In genomic region chr4:137484586-137484985, GRCm38 (mm10) we compare ENCODE assay signal across 8 mouse cellular contexts. TPM values are rescaled to one million over a fixed set of nuclear protein-coding genes. Genes with fewer than 3 reads are reported as not detected.
A peak's percentile ranks its signal among the peaks of the same experiment; 100 is the strongest.
DNase-seq lines count a peak whose midpoint lies in the region; ATAC-seq and TF ChIP-seq lines count a peak whose summit lies in the region.

No protein-coding gene starts in this region.

- no peak for ATAC-seq in embryonic facial prominence, embryonic 15.5 days (ENCODE audit: insufficient number of reproducible peaks, low FRiP score, low TSS enrichment, low read depth)
- no peak for ATAC-seq in intestine, embryonic 15.5 days
- ATAC-seq in liver, postnatal 0 days = peak; percentile 13; the same call in 1 of the 2 replicates

- no peaks in the 10 kb centered on the region for H3K9me3 ChIP-seq in embryonic facial prominence, embryonic 15.5 days (replicated peaks)
- H3K9me3 ChIP-seq in intestine, embryonic 15.5 days = no peaks in the 10 kb centered on the region
- no peaks in the 10 kb centered on the region for H3K9me3 ChIP-seq in liver, postnatal 0 days (ENCODE audit: low read length)

- H3K4me3 ChIP-seq in embryonic facial prominence, embryonic 15.5 days (replicated peaks) = no peak overlapping the region
- H3K4me3 ChIP-seq in intestine, embryonic 15.5 days (replicated peaks) = no peak overlapping the region
- no peak overlapping the region for H3K4me3 ChIP-seq in liver, postnatal 0 days (ENCODE audit: low read depth, low read length)

- WGBS in embryonic facial prominence, embryonic 15.5 days = 55% methylated on average over 7 of the region's 7 CpGs
- WGBS in intestine, embryonic 15.5 days = 67% methylated on average over 7 of the region's 7 CpGs
- 65% methylated on average over 7 of the region's 7 CpGs for WGBS in liver, postnatal 0 days (ENCODE audit: insufficient replicate concordance)

- TF ChIP-seq EP300 in liver, postnatal 0 days (IDR thresholded peaks at IDR 0.05; ENCODE audit: low read depth) = no peak

- peak; percentile 52 to 74 for DNase-seq in urinary bladder, postnatal 4 days (ENCODE audit: low spot score in 2 of 2)
- DNase-seq in urinary bladder, postnatal 10 days (ENCODE audit: low spot score) = no peak
- peak; percentile 76 for DNase-seq in liver, postnatal 0 days
- DNase-seq in layer of hippocampus, postnatal 25 days (ENCODE audit: extremely low spot score in 1 of 2, low spot score in 1 of 2) = no peak
- no peak for DNase-seq in spleen, postnatal 10 days (ENCODE audit: low spot score in 2 of 2)
- no peak for DNase-seq in embryo, embryonic 9.5 days (ENCODE audit: extremely low spot score)

- no peaks in the 10 kb centered on the region for H3K27me3 ChIP-seq in embryonic facial prominence, embryonic 15.5 days
- no peaks in the 10 kb centered on the region for H3K27me3 ChIP-seq in intestine, embryonic 15.5 days (replicated peaks)
- no peaks in the 10 kb centered on the region for H3K27me3 ChIP-seq in liver, postnatal 0 days (ENCODE audit: insufficient read depth, low read length)

- H3K36me3 ChIP-seq in embryonic facial prominence, embryonic 15.5 days = no peaks in the 10 kb centered on the region
- H3K36me3 ChIP-seq in intestine, embryonic 15.5 days = no peaks in the 10 kb centered on the region
- H3K36me3 ChIP-seq in liver, postnatal 0 days (replicated peaks; ENCODE audit: insufficient read depth, low read length) = no peaks in the 10 kb centered on the region

- H3K4me2 ChIP-seq in embryonic facial prominence, embryonic 15.5 days (replicated peaks) = no peak overlapping the region
- H3K4me2 ChIP-seq in intestine, embryonic 15.5 days (replicated peaks) = no peak overlapping the region
- no peak overlapping the region for H3K4me2 ChIP-seq in liver, postnatal 0 days (ENCODE audit: low read depth, low read length)

- TF ChIP-seq CTCF in liver, postnatal 0 days (IDR thresholded peaks at IDR 0.05; ENCODE audit: low read depth) = no peak

- H3K9ac ChIP-seq in embryonic facial prominence, embryonic 15.5 days = no peak overlapping the region
- no peak overlapping the region for H3K9ac ChIP-seq in intestine, embryonic 15.5 days
- H3K9ac ChIP-seq in liver, postnatal 0 days (replicated peaks) = no peak overlapping the region

- H3K27ac ChIP-seq in embryonic facial prominence, embryonic 15.5 days (replicated peaks) = peak overlapping the region; percentile 55
- peak overlapping the region; percentile 54 for H3K27ac ChIP-seq in intestine, embryonic 15.5 days
- H3K27ac ChIP-seq in liver, postnatal 0 days (ENCODE audit: low read depth) = peak overlapping the region; percentile 55

- H3K4me1 ChIP-seq in embryonic facial prominence, embryonic 15.5 days = peaks cover 91% of the 10 kb centered on the region
- peaks cover 88% of the 10 kb centered on the region for H3K4me1 ChIP-seq in intestine, embryonic 15.5 days (replicated peaks)
- peaks cover 61% of the 10 kb centered on the region for H3K4me1 ChIP-seq in liver, postnatal 0 days (ENCODE audit: insufficient read depth)

RNA-seq across cellular contexts. Expression of gene Hspg2, which starts 16.0 kb away (rescaled TPM):
- polyA plus RNA-seq in embryonic facial prominence, embryonic 15.5 days (2015; fragmentation: Nextera tagmentation; extraction: Ambion mirVana) = 48.5 and 49.1 TPM in 2 replicates
- polyA plus RNA-seq in intestine, embryonic 15.5 days (2015; fragmentation: Nextera tagmentation; extraction: Ambion mirVana) = 20.9 and 23.0 TPM in 2 replicates
- 5.1 TPM in 2 replicates for polyA plus RNA-seq in liver, postnatal 0 days (2015; fragmentation: Nextera tagmentation; extraction: Ambion mirVana)
- total RNA-seq in layer of hippocampus, postnatal 25 days (2021) = 10 to 100 TPM in 1 of 2 experiments, 1 to 10 TPM in 1; 5.6 to 10.8 TPM

RNA-seq across cellular contexts. Expression of gene 1700013G24Rik, which starts 31.5 kb away (rescaled TPM):
- polyA plus RNA-seq in embryonic facial prominence, embryonic 15.5 days (2015; fragmentation: Nextera tagmentation; extraction: Ambion mirVana) = not detected in 2 replicates
- polyA plus RNA-seq in intestine, embryonic 15.5 days (2015; fragmentation: Nextera tagmentation; extraction: Ambion mirVana) = not detected in 2 replicates
- not detected in 2 replicates for polyA plus RNA-seq in liver, postnatal 0 days (2015; fragmentation: Nextera tagmentation; extraction: Ambion mirVana)
- total RNA-seq in layer of hippocampus, postnatal 25 days (2021) = not detected

RNA-seq across cellular contexts. Expression of gene Cela3b, which starts 54.2 kb away (rescaled TPM):
- not detected in 2 replicates for polyA plus RNA-seq in embryonic facial prominence, embryonic 15.5 days (2015; fragmentation: Nextera tagmentation; extraction: Ambion mirVana)
- polyA plus RNA-seq in intestine, embryonic 15.5 days (2015; fragmentation: Nextera tagmentation; extraction: Ambion mirVana) = 74.8 and 281 TPM in 2 replicates
- 0.42 and 6.5 TPM in 2 replicates for polyA plus RNA-seq in liver, postnatal 0 days (2015; fragmentation: Nextera tagmentation; extraction: Ambion mirVana)
- total RNA-seq in layer of hippocampus, postnatal 25 days (2021) = not detected

Comparison
In these comparisons a context has a peak if more than half of its experiments do, and no peak if none do; other contexts are left out.
1. DNase-seq: peak in urinary bladder, postnatal 4 days (2 of 2) and liver, postnatal 0 days (single experiment); none in urinary bladder, postnatal 10 days (single experiment), layer of hippocampus, postnatal 25 days (0 of 2), spleen, postnatal 10 days (0 of 2) and embryo, embryonic 9.5 days (single experiment).
2. RNA of gene Cela3b, which starts 54.2 kb away (polyA plus RNA-seq): 74.8 to 281 TPM in intestine, embryonic 15.5 days; 0.42 to 6.5 TPM in liver, postnatal 0 days and not detected in embryonic facial prominence, embryonic 15.5 days; every median in the first group is over 10 times any median in the second.
3. Peak in every context shown above with its lines, with median percentiles within 50 percentile points of each other: H3K27ac ChIP-seq.